Mouse (Mus musculus) cerebellum, postnatal 25 days (tissue): Measurements from ENCODE around the gene Abhd17c.

Source experiments
- DNase-seq, 2 experiments: peaks; one replicate each; pipeline ENCODE4 v3.0.0; 2021; ENCODE audit warnings: mixed read lengths in 2 of 2

The Abhd17c gene

GRCm38 (mm10) chr7:84059799-84060198, 91.9 kb downstream of the Abhd17c start:
- DNase-seq = no peak
